Mouse (Mus musculus): ENCODE measurements around the gene Prtg.

GRCm38 (mm10) chr9:72836708-72837495 lies 30.2 kb downstream of the Prtg start:
- no peak for TF ChIP-seq EP300 (IDR thresholded peaks at IDR 0.05; ENCODE audit: low read depth)
- TF ChIP-seq CTCF (IDR thresholded peaks at IDR 0.05; ENCODE audit: low read depth), result no peak
